Mouse (Mus musculus): ENCODE data around the gene Nhlrc1. TPM values are rescaled to one million over a fixed set of nuclear protein-coding genes. Genes with fewer than 3 reads are reported as not detected.

The Nhlrc1 gene
- total and polyA plus RNA-seq, 3 experiments: not detected

GRCm38 (mm10) chr13:47001590-47001989 lies 13.1 kb downstream of the Nhlrc1 start:
- H3K4me1 ChIP-seq (ENCODE audit: control insufficient read depth in 1 of 2, insufficient read depth in 2 of 2, low read length in 2 of 2): no peaks in the 10 kb centered on the region
- no peaks in the 10 kb centered on the region for H3K9me3 ChIP-seq (replicated peaks; ENCODE audit: insufficient read depth, low read length)
- H3K4me3 ChIP-seq (ENCODE audit: control insufficient read depth in 1 of 2, insufficient read depth in 1 of 2, low read depth in 2 of 2, low read length in 2 of 2): no peak overlapping the region
- H3K27ac ChIP-seq (ENCODE audit: control insufficient read depth, low read depth, low read length): no peak overlapping the region
- H3K79me2 ChIP-seq (ENCODE audit: control insufficient read depth, insufficient read depth, low read length, poor library complexity): no peaks in the 10 kb centered on the region
- no peak for TF ChIP-seq MEF2A (IDR thresholded peaks at IDR 0.05; ENCODE audit: extremely low read depth, insufficient replicate concordance, low read depth, low read length, poor library complexity, severe bottlenecking)
- no peak for TF ChIP-seq MAZ (IDR thresholded peaks at IDR 0.05; ENCODE audit: low read depth, low read length)
- no peak for TF ChIP-seq ZMIZ1 (IDR thresholded peaks at IDR 0.05; ENCODE audit: low read depth, low read length)
- no peak for TF ChIP-seq BHLHE40 (IDR thresholded peaks at IDR 0.05; ENCODE audit: borderline replicate concordance, low read depth, low read length)
- TF ChIP-seq MYB (IDR thresholded peaks at IDR 0.05; ENCODE audit: low read depth, low read length): no peak
- no peak for TF ChIP-seq POLR2AphosphoS2 (IDR thresholded peaks at IDR 0.05; ENCODE audit: low read length)
- no peak for TF ChIP-seq E2F4 (IDR thresholded peaks at IDR 0.05; ENCODE audit: borderline replicate concordance, low read depth, low read length)
- no peak for TF ChIP-seq TBP (IDR thresholded peaks at IDR 0.05; ENCODE audit: low read depth, low read length)
- no peak for TF ChIP-seq EP300 (IDR thresholded peaks at IDR 0.05; ENCODE audit: low read depth in 1 of 2, low read length in 2 of 2)
- no peak for TF ChIP-seq SIN3A (IDR thresholded peaks at IDR 0.05; ENCODE audit: low read length)
- TF ChIP-seq CHD2 (IDR thresholded peaks at IDR 0.05; ENCODE audit: low read length): no peak
- TF ChIP-seq ETS1 (IDR thresholded peaks at IDR 0.05; ENCODE audit: low read depth, low read length): no peak
- TF ChIP-seq MAX (IDR thresholded peaks at IDR 0.05; ENCODE audit: low read length): no peak
- no peak for TF ChIP-seq TCF12 (IDR thresholded peaks at IDR 0.05; ENCODE audit: low read depth, low read length)
- TF ChIP-seq ZC3H11A (IDR thresholded peaks at IDR 0.05; ENCODE audit: low read depth, low read length): no peak
- no peak for TF ChIP-seq UBTF (IDR thresholded peaks at IDR 0.05; ENCODE audit: borderline replicate concordance, insufficient read depth, low read depth, low read length)
- no peak for TF ChIP-seq MAFK (IDR thresholded peaks at IDR 0.05; ENCODE audit: borderline replicate concordance, low read depth, low read length)
- no peak for TF ChIP-seq RAD21 (IDR thresholded peaks at IDR 0.05; ENCODE audit: low read depth, low read length)
- H3K9ac ChIP-seq (ENCODE audit: control insufficient read depth, low read depth, low read length, poor library complexity, severe bottlenecking): no peak overlapping the region
- no peak for DNase-seq (ENCODE audit: low read depth, low spot score)
- no peaks in the 10 kb centered on the region for H3K27me3 ChIP-seq (ENCODE audit: control insufficient read depth in 1 of 2, insufficient read depth in 2 of 2, low read length in 2 of 2)
- H3K36me3 ChIP-seq (ENCODE audit: control insufficient read depth in 1 of 2, insufficient read depth in 2 of 2, low read length in 2 of 2): no peaks in the 10 kb centered on the region

GRCm38 (mm10) chr13:46999498-46999897 lies 15.2 kb downstream of the Nhlrc1 start:
- H3K36me3 ChIP-seq (ENCODE audit: control insufficient read depth in 1 of 2, insufficient read depth in 2 of 2, low read length in 2 of 2): no peaks in the 10 kb centered on the region
- H3K27me3 ChIP-seq (ENCODE audit: control insufficient read depth in 1 of 2, insufficient read depth in 2 of 2, low read length in 2 of 2): no peaks in the 10 kb centered on the region
- H3K4me3 ChIP-seq (ENCODE audit: control insufficient read depth in 1 of 2, insufficient read depth in 1 of 2, low read depth in 2 of 2, low read length in 2 of 2): no peak overlapping the region
- no peaks in the 10 kb centered on the region for H3K9me3 ChIP-seq (replicated peaks; ENCODE audit: insufficient read depth, low read length)
- no peaks in the 10 kb centered on the region for H3K79me2 ChIP-seq (ENCODE audit: control insufficient read depth, insufficient read depth, low read length, poor library complexity)
- no peak for DNase-seq (ENCODE audit: low read depth, low spot score)
- no peak overlapping the region for H3K9ac ChIP-seq (ENCODE audit: control insufficient read depth, low read depth, low read length, poor library complexity, severe bottlenecking)
- H3K4me1 ChIP-seq (ENCODE audit: control insufficient read depth in 1 of 2, insufficient read depth in 2 of 2, low read length in 2 of 2): no peaks in the 10 kb centered on the region
- TF ChIP-seq ETS1 (IDR thresholded peaks at IDR 0.05; ENCODE audit: low read depth, low read length) (no peak), JUND (IDR thresholded peaks at IDR 0.05; ENCODE audit: low read depth, low read length) (no peak), ZNF384 (IDR thresholded peaks at IDR 0.05; ENCODE audit: low read depth, low read length) (no peak), TCF12 (IDR thresholded peaks at IDR 0.05; ENCODE audit: low read depth, low read length) (no peak)
- H3K27ac ChIP-seq (ENCODE audit: control insufficient read depth, low read depth, low read length): no peak overlapping the region

Measured in MEL (cell line).